Mouse (Mus musculus): ENCODE data around the gene Ube2e3. TPM values are rescaled to one million over a fixed set of nuclear protein-coding genes. Genes with fewer than 3 reads are reported as not detected.

The Ube2e3 gene
- polyA plus RNA-seq, 1 experiment from 2014 or later: 235 TPM

DNA sequence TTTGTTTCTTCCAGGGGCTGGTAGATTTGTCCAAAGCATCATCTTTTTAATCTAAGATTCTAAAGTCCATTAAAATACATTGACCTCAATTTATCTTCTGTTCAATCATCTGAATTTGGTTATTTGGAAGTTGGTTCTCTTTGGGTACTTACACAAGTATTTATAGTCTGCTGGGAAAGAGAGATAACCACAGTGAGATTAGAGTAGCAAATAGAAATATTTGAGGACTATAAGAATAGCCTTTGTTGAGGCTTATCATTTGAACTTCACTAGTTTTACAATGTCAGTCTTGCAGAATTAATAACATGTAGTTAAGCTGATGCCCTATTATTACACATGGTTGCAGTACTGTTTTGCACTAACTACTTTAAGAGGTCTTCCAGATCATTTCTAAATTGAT lies 43.6 kb downstream of the Ube2e3 start:
- no peaks in the 10 kb centered on the region for H3K9me3 ChIP-seq (replicated peaks)
- H3K36me3 ChIP-seq: 0 out of 2 replicates have a peak, but pooled peaks cover 5% of the 10 kb centered on the region
- no peaks in the 10 kb centered on the region for H3K27me3 ChIP-seq (ENCODE audit: low read depth, poor library complexity, severe bottlenecking)
- no peak for DNase-seq (ENCODE audit: low spot score)
- H3K4me3 ChIP-seq: no peak overlapping the region
- H3K27ac ChIP-seq: no peak overlapping the region
- no peaks in the 10 kb centered on the region for H3K4me1 ChIP-seq

GRCm38 (mm10) chr2:78914861-78915260 lies 46.9 kb downstream of the Ube2e3 start:
- H3K36me3 ChIP-seq: peaks cover 18% of the 10 kb centered on the region
- no peaks in the 10 kb centered on the region for H3K4me1 ChIP-seq
- H3K27ac ChIP-seq: no peak overlapping the region
- no peak overlapping the region for H3K4me3 ChIP-seq
- H3K27me3 ChIP-seq (ENCODE audit: low read depth, poor library complexity, severe bottlenecking): no peaks in the 10 kb centered on the region
- DNase-seq (ENCODE audit: low spot score): no peak
- H3K9me3 ChIP-seq (replicated peaks): no peaks in the 10 kb centered on the region
- WGBS: 69% methylated on average over 2 of the region's 2 CpGs

DNA sequence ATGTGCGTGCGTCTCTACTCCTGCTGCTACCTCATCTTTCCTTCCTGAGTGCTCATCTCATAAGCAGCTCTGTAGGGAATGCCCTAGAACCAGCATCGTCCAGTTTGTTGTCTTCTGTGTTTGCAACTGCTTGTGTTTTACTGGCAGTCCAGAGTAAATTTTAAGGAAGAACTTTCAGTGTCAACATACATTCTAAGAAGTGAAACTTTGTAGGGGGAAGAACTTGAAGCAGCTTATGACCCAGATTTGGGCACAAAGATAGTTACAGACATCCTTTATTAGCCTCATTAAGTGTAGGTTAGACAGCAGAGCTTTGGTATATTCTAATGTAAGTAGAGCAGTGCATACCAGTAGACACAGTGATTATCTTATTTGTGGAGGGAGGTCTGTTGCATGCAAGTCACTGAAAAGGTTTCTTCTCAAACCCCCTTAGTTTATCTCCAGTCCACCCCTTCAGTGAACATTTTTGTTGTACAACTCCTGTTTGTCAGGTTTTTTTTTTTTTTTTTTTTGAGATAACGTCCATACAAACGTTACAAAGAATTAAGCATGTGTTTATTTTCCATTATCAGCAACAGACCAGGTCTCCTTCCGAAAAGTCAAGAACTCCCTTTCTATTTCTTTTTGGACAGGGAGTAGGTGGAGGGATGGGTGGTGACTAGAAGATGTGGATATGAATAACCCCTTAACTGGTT lies 55.2 kb downstream of the Ube2e3 start:
- no peak overlapping the region for H3K27ac ChIP-seq
- H3K4me1 ChIP-seq: no peaks in the 10 kb centered on the region
- no peak for DNase-seq (ENCODE audit: low spot score)
- no peaks in the 10 kb centered on the region for H3K9me3 ChIP-seq (replicated peaks)
- WGBS: 92% methylated on average over 6 of the region's 6 CpGs
- H3K4me3 ChIP-seq: no peak overlapping the region
- peaks cover 29% of the 10 kb centered on the region for H3K36me3 ChIP-seq
- H3K27me3 ChIP-seq (ENCODE audit: low read depth, poor library complexity, severe bottlenecking): no peaks in the 10 kb centered on the region

GRCm38 (mm10) chr2:78925807-78926206 lies 57.9 kb downstream of the Ube2e3 start:
- Histone ChIP-seq H3K4me3 (no peak overlapping the region), H3K9me3 (replicated peaks) (no peaks in the 10 kb centered on the region), H3K36me3 (peaks cover 16% of the 10 kb centered on the region), H3K4me1 (no peaks in the 10 kb centered on the region), H3K27ac (no peak overlapping the region), H3K27me3 (ENCODE audit: low read depth, poor library complexity, severe bottlenecking) (no peaks in the 10 kb centered on the region)
- no peak for DNase-seq (ENCODE audit: low spot score)
- WGBS: 41% methylated on average over 1 of the region's 1 CpGs

DNA sequence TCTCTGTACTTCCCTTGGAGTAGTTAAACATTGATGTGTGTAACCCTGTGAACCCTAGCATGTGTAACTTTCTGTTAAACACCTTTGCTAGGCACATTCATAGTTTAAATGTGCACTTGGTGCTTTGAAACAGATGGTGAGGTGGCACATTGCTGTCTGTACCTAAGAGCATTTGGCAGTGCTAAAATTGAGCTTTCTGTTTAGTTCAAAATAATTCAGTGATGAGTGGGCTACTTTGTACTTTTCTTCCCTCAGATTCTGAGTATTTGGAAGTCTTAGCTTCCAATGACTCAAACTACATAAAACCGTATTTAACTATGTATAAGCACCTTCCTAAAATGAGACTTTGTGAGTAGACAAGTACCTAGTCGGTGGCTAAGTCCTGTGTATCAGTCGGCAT lies 59.7 kb downstream of the Ube2e3 start:
- no peak overlapping the region for H3K27ac ChIP-seq
- no peak for DNase-seq (ENCODE audit: low spot score)
- no peaks in the 10 kb centered on the region for H3K27me3 ChIP-seq (ENCODE audit: low read depth, poor library complexity, severe bottlenecking)
- WGBS: 90% methylated on average over 3 of the region's 3 CpGs
- H3K4me1 ChIP-seq: no peaks in the 10 kb centered on the region
- H3K4me3 ChIP-seq: no peak overlapping the region
- H3K36me3 ChIP-seq: peaks cover 9% of the 10 kb centered on the region
- no peaks in the 10 kb centered on the region for H3K9me3 ChIP-seq (replicated peaks)

- WGBS: 81% methylated on average over 5 of the region's 5 CpGs
- Histone ChIP-seq H3K4me1 (no peaks in the 10 kb centered on the region), H3K4me3 (no peak overlapping the region), H3K36me3 (peaks cover 4% of the 10 kb centered on the region; the same call in 1 of the 2 replicates), H3K27ac (no peak overlapping the region), H3K27me3 (ENCODE audit: low read depth, poor library complexity, severe bottlenecking) (no peaks in the 10 kb centered on the region), H3K9me3 (replicated peaks) (no peaks in the 10 kb centered on the region)
- DNase-seq (ENCODE audit: low spot score): no peak
Measured at GRCm38 (mm10) chr2:78928080-78928479, 60.2 kb downstream of the Ube2e3 start.

GRCm38 (mm10) chr2:78931358-78931757 lies 63.4 kb downstream of the Ube2e3 start:
- WGBS: 43% methylated on average over 2 of the region's 2 CpGs
- Histone ChIP-seq H3K27me3 (ENCODE audit: low read depth, poor library complexity, severe bottlenecking) (no peaks in the 10 kb centered on the region), H3K9me3 (replicated peaks) (no peaks in the 10 kb centered on the region), H3K27ac (no peak overlapping the region), H3K36me3 (0 out of 2 replicates have a peak, but pooled peaks cover 3% of the 10 kb centered on the region), H3K4me3 (no peak overlapping the region), H3K4me1 (no peaks in the 10 kb centered on the region)
- DNase-seq (ENCODE audit: low spot score): no peak

- no peaks in the 10 kb centered on the region for H3K9me3 ChIP-seq (replicated peaks)
- H3K27ac ChIP-seq: no peak overlapping the region
- DNase-seq (ENCODE audit: low spot score): peak; percentile 32
- H3K4me3 ChIP-seq: no peak overlapping the region
- H3K36me3 ChIP-seq: no peaks in the 10 kb centered on the region
- peaks cover 24% of the 10 kb centered on the region for H3K4me1 ChIP-seq
- 54% methylated on average over 3 of the region's 3 CpGs for WGBS
- H3K27me3 ChIP-seq (ENCODE audit: low read depth, poor library complexity, severe bottlenecking): no peaks in the 10 kb centered on the region
Measured at GRCm38 (mm10) chr2:78959451-78959850, 91.5 kb downstream of the Ube2e3 start.

DNA sequence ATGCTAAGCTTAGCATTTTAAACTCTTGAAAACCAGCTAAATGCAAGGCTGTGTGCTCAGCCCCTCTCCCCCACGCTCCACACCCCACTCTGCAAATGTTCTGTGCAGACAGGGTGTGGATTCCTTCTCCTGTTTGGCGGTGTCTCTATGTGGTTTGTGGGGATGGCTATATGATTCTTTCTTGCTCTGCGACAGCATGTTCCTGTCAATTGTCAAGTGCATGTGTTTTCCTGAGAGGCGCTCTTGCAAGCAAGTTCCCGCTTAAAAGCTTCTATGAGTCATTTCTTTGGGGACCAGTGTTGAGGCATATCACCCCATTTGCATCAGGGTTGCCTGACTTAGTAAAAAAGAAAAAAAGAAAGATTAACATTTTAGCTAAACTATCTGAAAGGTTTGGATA lies 92.4 kb downstream of the Ube2e3 start:
- H3K36me3 ChIP-seq: no peaks in the 10 kb centered on the region
- WGBS: 82% methylated on average over 5 of the region's 5 CpGs
- H3K4me3 ChIP-seq: no peak overlapping the region
- no peaks in the 10 kb centered on the region for H3K9me3 ChIP-seq (replicated peaks)
- peaks cover 24% of the 10 kb centered on the region for H3K4me1 ChIP-seq
- no peak for DNase-seq (ENCODE audit: low spot score)
- no peaks in the 10 kb centered on the region for H3K27me3 ChIP-seq (ENCODE audit: low read depth, poor library complexity, severe bottlenecking)
- no peak overlapping the region for H3K27ac ChIP-seq

DNA sequence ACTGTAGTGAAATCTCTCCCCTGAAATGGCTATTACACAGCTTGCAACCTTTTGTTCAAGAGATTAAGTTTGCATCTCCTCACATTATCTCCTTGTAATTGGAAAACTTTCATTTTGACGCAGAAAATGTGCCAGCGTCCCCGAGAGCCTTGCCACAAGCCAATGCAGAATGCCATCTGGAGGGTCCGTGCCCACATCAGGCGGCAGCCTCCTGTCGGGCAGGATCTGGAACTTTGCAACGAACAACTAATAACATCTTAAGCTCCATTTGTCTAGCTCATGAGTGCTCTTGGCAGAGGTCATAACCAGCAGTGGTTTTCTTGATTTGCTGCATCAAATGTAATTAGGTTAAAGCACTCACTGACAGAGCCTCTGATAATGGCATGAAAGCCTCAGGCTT lies 93.1 kb downstream of the Ube2e3 start:
- Histone ChIP-seq H3K27me3 (ENCODE audit: low read depth, poor library complexity, severe bottlenecking) (no peaks in the 10 kb centered on the region), H3K4me3 (no peak overlapping the region), H3K36me3 (no peaks in the 10 kb centered on the region), H3K4me1 (peaks cover 24% of the 10 kb centered on the region), H3K9me3 (replicated peaks) (no peaks in the 10 kb centered on the region), H3K27ac (no peak overlapping the region)
- WGBS: 31% methylated on average over 7 of the region's 7 CpGs
- DNase-seq (ENCODE audit: low spot score): no peak

- WGBS: 18% methylated on average over 7 of the region's 7 CpGs
- Histone ChIP-seq H3K36me3 (no peaks in the 10 kb centered on the region), H3K4me3 (no peak overlapping the region), H3K9me3 (replicated peaks) (no peaks in the 10 kb centered on the region), H3K27ac (0 out of 2 replicates have a peak overlapping the region, but pooled peaks have one; percentile 14), H3K4me1 (peaks cover 24% of the 10 kb centered on the region), H3K27me3 (ENCODE audit: low read depth, poor library complexity, severe bottlenecking) (no peaks in the 10 kb centered on the region)
- DNase-seq (ENCODE audit: low spot score): peak; percentile 35
Measured at GRCm38 (mm10) chr2:78961580-78961979, 93.7 kb downstream of the Ube2e3 start.

- Histone ChIP-seq H3K36me3 (no peaks in the 10 kb centered on the region), H3K9me3 (replicated peaks) (no peaks in the 10 kb centered on the region), H3K4me1 (peaks cover 21% of the 10 kb centered on the region), H3K27me3 (ENCODE audit: low read depth, poor library complexity, severe bottlenecking) (no peaks in the 10 kb centered on the region), H3K27ac (no peak overlapping the region), H3K4me3 (no peak overlapping the region)
- DNase-seq (ENCODE audit: low spot score): no peak
- WGBS: 90% methylated on average over 2 of the region's 2 CpGs
Measured at GRCm38 (mm10) chr2:78964995-78965394, 97.1 kb downstream of the Ube2e3 start.

DNA sequence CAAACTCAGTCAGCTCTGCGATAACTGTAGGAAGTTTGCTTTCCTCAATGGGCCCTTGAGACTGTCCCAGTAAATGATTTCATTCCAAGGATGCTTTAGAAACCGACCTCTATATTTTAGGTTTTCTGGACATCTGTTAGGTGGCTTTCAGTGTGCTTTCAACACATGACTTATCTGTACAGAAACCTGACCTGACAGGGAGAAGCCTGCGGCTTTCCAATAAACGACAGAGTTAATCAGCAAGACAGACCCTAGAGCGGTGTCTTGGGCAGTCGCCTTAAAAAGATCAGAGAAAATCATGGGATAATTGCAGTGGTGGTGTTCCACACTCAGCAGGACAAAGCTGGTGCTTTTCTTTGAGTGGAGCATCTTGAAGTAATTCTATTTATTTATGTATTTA lies 97.5 kb downstream of the Ube2e3 start:
- no peak for DNase-seq (ENCODE audit: low spot score)
- peaks cover 17% of the 10 kb centered on the region for H3K4me1 ChIP-seq

GRCm38 (mm10) chr2:78970088-78970487 lies 102.2 kb downstream of the Ube2e3 start:
- no peaks in the 10 kb centered on the region for H3K36me3 ChIP-seq
- H3K27ac ChIP-seq: no peak overlapping the region
- no peak for DNase-seq (ENCODE audit: low spot score)
- no peaks in the 10 kb centered on the region for H3K4me1 ChIP-seq
- WGBS: 83% methylated on average over 6 of the region's 6 CpGs
- no peaks in the 10 kb centered on the region for H3K9me3 ChIP-seq (replicated peaks)
- H3K27me3 ChIP-seq (ENCODE audit: low read depth, poor library complexity, severe bottlenecking): no peaks in the 10 kb centered on the region
- no peak overlapping the region for H3K4me3 ChIP-seq

More for the DNA sequence above, 97.5 kb downstream of the Ube2e3 start:
- Histone ChIP-seq H3K27me3 (ENCODE audit: low read depth, poor library complexity, severe bottlenecking) (no peaks in the 10 kb centered on the region), H3K27ac (no peak overlapping the region), H3K4me3 (no peak overlapping the region), H3K9me3 (replicated peaks) (no peaks in the 10 kb centered on the region), H3K36me3 (no peaks in the 10 kb centered on the region)
- WGBS: 36% methylated on average over 6 of the region's 6 CpGs

Data from limb, embryonic 10.5 days (tissue).